Mouse (Mus musculus): ENCODE measurements around the gene Mapk9. TPM values are rescaled to one million over a fixed set of nuclear protein-coding genes. Genes with fewer than 3 reads are reported as not detected.

Gene Mapk9
- polyA plus RNA-seq, 1 experiment from 2014 or later = 41.8 TPM

- Histone ChIP-seq H3K27me3 (no peaks in the 10 kb centered on the region), H3K4me1 (no peaks in the 10 kb centered on the region), H3K27ac (no peak overlapping the region), H3K4me3 (replicated peaks) (no peak overlapping the region), H3K9ac (no peak overlapping the region), H3K36me3 (replicated peaks) (peaks cover 19% of the 10 kb centered on the region; the same call in 1 of the 2 replicates), H3K4me2 (no peak overlapping the region), H3K9me3 (no peaks in the 10 kb centered on the region)
- ATAC-seq (ENCODE audit: low FRiP score) = no peak
- 89% methylated on average over 2 of the region's 2 CpGs for WGBS
Measured at GRCm38 (mm10) chr11:49821546-49821945, 25.0 kb upstream of the Mapk9 start.

GRCm38 (mm10) chr11:49822337-49822736, 24.2 kb upstream of the Mapk9 start:
- no peak for ATAC-seq (ENCODE audit: low FRiP score)

GRCm38 (mm10) chr11:49824896-49825295, 21.7 kb upstream of the Mapk9 start:
- Histone ChIP-seq H3K27ac (no peak overlapping the region), H3K4me2 (no peak overlapping the region), H3K9ac (no peak overlapping the region), H3K36me3 (replicated peaks) (peaks cover 19% of the 10 kb centered on the region; the same call in 1 of the 2 replicates), H3K27me3 (no peaks in the 10 kb centered on the region), H3K4me1 (no peaks in the 10 kb centered on the region), H3K9me3 (no peaks in the 10 kb centered on the region), H3K4me3 (replicated peaks) (no peak overlapping the region)
- WGBS = 49% methylated on average over 2 of the region's 2 CpGs
- no peak for ATAC-seq (ENCODE audit: low FRiP score)

More at GRCm38 (mm10) chr11:49822337-49822736, 24.2 kb upstream of the Mapk9 start:
- H3K4me2 ChIP-seq = no peak overlapping the region
- H3K4me3 ChIP-seq (replicated peaks) = no peak overlapping the region
- no peaks in the 10 kb centered on the region for H3K4me1 ChIP-seq
- no peak overlapping the region for H3K27ac ChIP-seq
- H3K36me3 ChIP-seq (replicated peaks) = peaks cover 19% of the 10 kb centered on the region; the same call in 1 of the 2 replicates
- WGBS = 93% methylated on average over 2 of the region's 2 CpGs
- H3K9ac ChIP-seq = no peak overlapping the region
- no peaks in the 10 kb centered on the region for H3K9me3 ChIP-seq
- H3K27me3 ChIP-seq = no peaks in the 10 kb centered on the region

GRCm38 (mm10) chr11:49827243-49827642, 19.3 kb upstream of the Mapk9 start:
- no peak for ATAC-seq (ENCODE audit: low FRiP score)
- WGBS = 34% methylated on average over 6 of the region's 6 CpGs
- Histone ChIP-seq H3K4me2 (no peak overlapping the region), H3K36me3 (replicated peaks) (peaks cover 19% of the 10 kb centered on the region), H3K9me3 (no peaks in the 10 kb centered on the region), H3K27ac (no peak overlapping the region), H3K4me3 (replicated peaks) (no peak overlapping the region), H3K9ac (no peak overlapping the region), H3K27me3 (no peaks in the 10 kb centered on the region), H3K4me1 (no peaks in the 10 kb centered on the region)

- Histone ChIP-seq H3K4me3 (replicated peaks) (no peak overlapping the region), H3K36me3 (replicated peaks) (peaks cover 23% of the 10 kb centered on the region), H3K27me3 (no peaks in the 10 kb centered on the region), H3K4me2 (no peak overlapping the region), H3K27ac (no peak overlapping the region), H3K9ac (no peak overlapping the region), H3K4me1 (no peaks in the 10 kb centered on the region), H3K9me3 (no peaks in the 10 kb centered on the region)
- 89% methylated on average over 7 of the region's 7 CpGs for WGBS
- no peak for ATAC-seq (ENCODE audit: low FRiP score)
Measured at GRCm38 (mm10) chr11:49829176-49829745, 17.3 kb upstream of the Mapk9 start.

- no peaks in the 10 kb centered on the region for H3K4me1 ChIP-seq
- H3K27ac ChIP-seq = no peak overlapping the region
- WGBS = 90% methylated on average over 12 of the region's 12 CpGs
- no peaks in the 10 kb centered on the region for H3K27me3 ChIP-seq
- peaks cover 30% of the 10 kb centered on the region for H3K36me3 ChIP-seq (replicated peaks)
- ATAC-seq (ENCODE audit: low FRiP score) = no peak
- no peak overlapping the region for H3K4me3 ChIP-seq (replicated peaks)
- no peak overlapping the region for H3K9ac ChIP-seq
- no peaks in the 10 kb centered on the region for H3K9me3 ChIP-seq
- H3K4me2 ChIP-seq = no peak overlapping the region
Measured at GRCm38 (mm10) chr11:49831980-49832379, 14.6 kb upstream of the Mapk9 start.

- Histone ChIP-seq H3K4me3 (replicated peaks) (no peak overlapping the region), H3K9ac (no peak overlapping the region), H3K9me3 (no peaks in the 10 kb centered on the region), H3K4me1 (peaks cover 4% of the 10 kb centered on the region), H3K27me3 (no peaks in the 10 kb centered on the region), H3K27ac (no peak overlapping the region), H3K36me3 (replicated peaks) (peaks cover 30% of the 10 kb centered on the region), H3K4me2 (no peak overlapping the region)
- ATAC-seq (ENCODE audit: low FRiP score) = no peak
- 88% methylated on average over 5 of the region's 5 CpGs for WGBS
Measured at GRCm38 (mm10) chr11:49832962-49833361, 13.6 kb upstream of the Mapk9 start.

GRCm38 (mm10) chr11:49834248-49834647, 12.3 kb upstream of the Mapk9 start:
- Histone ChIP-seq H3K27me3 (no peaks in the 10 kb centered on the region), H3K36me3 (replicated peaks) (peaks cover 30% of the 10 kb centered on the region), H3K4me1 (peaks cover 10% of the 10 kb centered on the region), H3K27ac (no peak overlapping the region), H3K4me3 (replicated peaks) (no peak overlapping the region), H3K9me3 (no peaks in the 10 kb centered on the region), H3K4me2 (no peak overlapping the region), H3K9ac (no peak overlapping the region)
- 87% methylated on average over 6 of the region's 6 CpGs for WGBS
- no peak for ATAC-seq (ENCODE audit: low FRiP score)

GRCm38 (mm10) chr11:49835257-49835956, 11.1 kb upstream of the Mapk9 start:
- H3K9me3 ChIP-seq = no peaks in the 10 kb centered on the region
- H3K4me2 ChIP-seq = no peak overlapping the region
- H3K36me3 ChIP-seq (replicated peaks) = peaks cover 30% of the 10 kb centered on the region
- no peak overlapping the region for H3K9ac ChIP-seq
- peaks cover 10% of the 10 kb centered on the region for H3K4me1 ChIP-seq
- ATAC-seq (ENCODE audit: low FRiP score) = no peak
- no peaks in the 10 kb centered on the region for H3K27me3 ChIP-seq
- no peak overlapping the region for H3K27ac ChIP-seq
- 93% methylated on average over 11 of the region's 11 CpGs for WGBS
- no peak overlapping the region for H3K4me3 ChIP-seq (replicated peaks)

GRCm38 (mm10) chr11:49837717-49838407, 8.7 kb upstream of the Mapk9 start:
- no peak overlapping the region for H3K9ac ChIP-seq
- H3K9me3 ChIP-seq = no peaks in the 10 kb centered on the region
- no peaks in the 10 kb centered on the region for H3K27me3 ChIP-seq
- H3K27ac ChIP-seq = no peak overlapping the region
- 43% methylated on average over 13 of the region's 13 CpGs for WGBS
- H3K4me2 ChIP-seq = no peak overlapping the region
- peaks cover 27% of the 10 kb centered on the region for H3K36me3 ChIP-seq (replicated peaks)
- peaks cover 10% of the 10 kb centered on the region for H3K4me1 ChIP-seq
- ATAC-seq (ENCODE audit: low FRiP score) = 0 out of 2 replicates have a peak, but pooled peaks have one; percentile 30
- H3K4me3 ChIP-seq (replicated peaks) = no peak overlapping the region

- Histone ChIP-seq H3K27ac (no peak overlapping the region), H3K9me3 (no peaks in the 10 kb centered on the region), H3K9ac (no peak overlapping the region), H3K27me3 (no peaks in the 10 kb centered on the region), H3K4me3 (replicated peaks) (no peak overlapping the region), H3K4me1 (peaks cover 10% of the 10 kb centered on the region), H3K36me3 (replicated peaks) (no peaks in the 10 kb centered on the region; the same call in 1 of the 2 replicates), H3K4me2 (no peak overlapping the region)
- WGBS = 68% methylated on average over 1 of the region's 1 CpGs
- no peak for ATAC-seq (ENCODE audit: low FRiP score)
Measured at GRCm38 (mm10) chr11:49840666-49841065, 5.9 kb upstream of the Mapk9 start.

- no peak overlapping the region for H3K27ac ChIP-seq
- no peak overlapping the region for H3K4me2 ChIP-seq
- H3K4me1 ChIP-seq = peaks cover 17% of the 10 kb centered on the region
- H3K36me3 ChIP-seq (replicated peaks) = no peaks in the 10 kb centered on the region
- H3K27me3 ChIP-seq = no peaks in the 10 kb centered on the region
- WGBS = 95% methylated on average over 1 of the region's 1 CpGs
- no peak overlapping the region for H3K9ac ChIP-seq
- no peaks in the 10 kb centered on the region for H3K9me3 ChIP-seq
- ATAC-seq (ENCODE audit: low FRiP score) = no peak
- H3K4me3 ChIP-seq (replicated peaks) = no peak overlapping the region
Measured at GRCm38 (mm10) chr11:49841886-49842285, 4.7 kb upstream of the Mapk9 start.

All from forebrain, embryonic 12.5 days (tissue).